Mouse (Mus musculus): ENCODE results near the gene Ap1b1.

The Ap1b1 gene

GRCm38 (mm10) chr11:4984249-4984648 is 2.4 kb upstream of the Ap1b1 start:
- DNase-seq (ENCODE audit: inconsistent age in 2 of 2, low spot score in 1 of 2) = peak in 1 of 2 experiments; percentile 84

GRCm38 (mm10) chr11:4984799-4985198 is 1.8 kb upstream of the Ap1b1 start:
- DNase-seq (ENCODE audit: inconsistent age in 2 of 2, low spot score in 1 of 2) = peak in 1 of 2 experiments; percentile 40

GRCm38 (mm10) chr11:4987487-4987852 is 846 bp downstream of the Ap1b1 start:
- no peak for DNase-seq (ENCODE audit: inconsistent age in 2 of 2, low spot score in 1 of 2)

GRCm38 (mm10) chr11:4989187-4989586 is 2.6 kb downstream of the Ap1b1 start:
- no peak for DNase-seq (ENCODE audit: inconsistent age in 2 of 2, low spot score in 1 of 2)

- DNase-seq (ENCODE audit: inconsistent age in 2 of 2, low spot score in 1 of 2) = no peak
These were observed 5.8 kb downstream of the Ap1b1 start for GRCm38 (mm10) chr11:4992471-4992870.

- DNase-seq (ENCODE audit: inconsistent age in 2 of 2, low spot score in 1 of 2) = no peak
These were observed 9.1 kb downstream of the Ap1b1 start for GRCm38 (mm10) chr11:4995676-4996075.

GRCm38 (mm10) chr11:4996621-4997199 is 10.1 kb downstream of the Ap1b1 start:
- DNase-seq (ENCODE audit: inconsistent age in 2 of 2, low spot score in 1 of 2) = no peak

- no peak for DNase-seq (ENCODE audit: inconsistent age in 2 of 2, low spot score in 1 of 2)
These were observed 11.7 kb downstream of the Ap1b1 start for GRCm38 (mm10) chr11:4998352-4998751.

- no peak for DNase-seq (ENCODE audit: inconsistent age in 2 of 2, low spot score in 1 of 2)
These were observed 12.1 kb downstream of the Ap1b1 start for GRCm38 (mm10) chr11:4998762-4999161.

GRCm38 (mm10) chr11:5000241-5000640 is 13.6 kb downstream of the Ap1b1 start:
- DNase-seq (ENCODE audit: inconsistent age in 2 of 2, low spot score in 1 of 2) = peak in 1 of 2 experiments; percentile 61

- no peak for DNase-seq (ENCODE audit: inconsistent age in 2 of 2, low spot score in 1 of 2)
These were observed 16.2 kb downstream of the Ap1b1 start for GRCm38 (mm10) chr11:5002826-5003225.

- DNase-seq (ENCODE audit: inconsistent age in 2 of 2, low spot score in 1 of 2) = no peak
These were observed 18.9 kb downstream of the Ap1b1 start for GRCm38 (mm10) chr11:5005528-5005927.

- DNase-seq (ENCODE audit: inconsistent age in 2 of 2, low spot score in 1 of 2) = no peak
These were observed 20.6 kb downstream of the Ap1b1 start for GRCm38 (mm10) chr11:5007186-5007585.

GRCm38 (mm10) chr11:5008867-5009266 is 22.2 kb downstream of the Ap1b1 start:
- DNase-seq (ENCODE audit: inconsistent age in 2 of 2, low spot score in 1 of 2) = no peak

- DNase-seq (ENCODE audit: inconsistent age in 2 of 2, low spot score in 1 of 2) = no peak
These were observed 22.9 kb downstream of the Ap1b1 start for GRCm38 (mm10) chr11:5009354-5010074.

- no peak for DNase-seq (ENCODE audit: inconsistent age in 2 of 2, low spot score in 1 of 2)
These were observed 23.6 kb downstream of the Ap1b1 start for GRCm38 (mm10) chr11:5010205-5010604.

GRCm38 (mm10) chr11:5011480-5011879 is 24.9 kb downstream of the Ap1b1 start:
- DNase-seq (ENCODE audit: inconsistent age in 2 of 2, low spot score in 1 of 2) = no peak

GRCm38 (mm10) chr11:5012213-5012715 is 25.6 kb downstream of the Ap1b1 start:
- DNase-seq (ENCODE audit: inconsistent age in 2 of 2, low spot score in 1 of 2) = no peak

GRCm38 (mm10) chr11:5015720-5016119 is 29.1 kb downstream of the Ap1b1 start:
- peak; percentile 78 to 91 for DNase-seq (ENCODE audit: inconsistent age in 2 of 2, low spot score in 1 of 2)

- DNase-seq (ENCODE audit: inconsistent age in 2 of 2, low spot score in 1 of 2) = no peak
These were observed 29.7 kb downstream of the Ap1b1 start for GRCm38 (mm10) chr11:5016286-5016685.

- DNase-seq (ENCODE audit: inconsistent age in 2 of 2, low spot score in 1 of 2) = no peak
These were observed 30.9 kb downstream of the Ap1b1 start for GRCm38 (mm10) chr11:5017506-5017905.

- DNase-seq (ENCODE audit: inconsistent age in 2 of 2, low spot score in 1 of 2) = peak in 1 of 2 experiments; percentile 59
These were observed 38.5 kb downstream of the Ap1b1 start for GRCm38 (mm10) chr11:5025108-5025507.

GRCm38 (mm10) chr11:5028228-5028627 is 41.6 kb downstream of the Ap1b1 start:
- DNase-seq (ENCODE audit: inconsistent age in 2 of 2, low spot score in 1 of 2) = no peak
